Mouse (Mus musculus): ENCODE data around the gene Idh2. TPM values are rescaled to one million over a fixed set of nuclear protein-coding genes. Genes with fewer than 3 reads are reported as not detected.

The Idh2 gene
- total and polyA plus RNA-seq, 3 experiments: 121 to 268 (median 181) TPM

- H3K4me1 ChIP-seq (ENCODE audit: control insufficient read depth in 1 of 2, insufficient read depth in 2 of 2, low read length in 2 of 2): peaks cover 0 to 29% of the 10 kb centered on the region in 2 experiments; a peak in 2 of 4 replicates
- peaks cover 0 to 12% of the 10 kb centered on the region in 2 experiments; a peak in 2 of 4 replicates for H3K36me3 ChIP-seq (ENCODE audit: control insufficient read depth in 1 of 2, insufficient read depth in 2 of 2, low read length in 2 of 2)
- TF ChIP-seq SMC3 (IDR thresholded peaks at IDR 0.05; ENCODE audit: low read depth, low read length): no peak
- no peak for TF ChIP-seq CTCF (IDR thresholded peaks at IDR 0.05 in 2 of 3, conservative IDR thresholded peaks at IDR 0.05 in 1 of 3; ENCODE audit: control insufficient read depth in 1 of 3, insufficient read depth in 1 of 3, low read depth in 2 of 3, low read length in 3 of 3, poor library complexity in 1 of 3, severe bottlenecking in 1 of 3)
- no peak for TF ChIP-seq ZKSCAN1 (IDR thresholded peaks at IDR 0.05; ENCODE audit: low read depth, low read length)
- no peak for TF ChIP-seq MEF2A (IDR thresholded peaks at IDR 0.05; ENCODE audit: extremely low read depth, insufficient replicate concordance, low read depth, low read length, poor library complexity, severe bottlenecking)
- TF ChIP-seq MYC (IDR thresholded peaks at IDR 0.05; ENCODE audit: low read depth, low read length): no peak
- TF ChIP-seq POLR2AphosphoS5 (IDR thresholded peaks at IDR 0.05; ENCODE audit: borderline replicate concordance, low read depth, low read length): no peak
- TF ChIP-seq GABPA (IDR thresholded peaks at IDR 0.05; ENCODE audit: low read depth, low read length): no peak
- TF ChIP-seq RCOR1 (IDR thresholded peaks at IDR 0.05; ENCODE audit: low read depth, low read length): no peak
- no peak for TF ChIP-seq ZC3H11A (IDR thresholded peaks at IDR 0.05; ENCODE audit: low read depth, low read length)
- no peaks in the 10 kb centered on the region for H3K27me3 ChIP-seq (ENCODE audit: control insufficient read depth in 1 of 2, insufficient read depth in 2 of 2, low read length in 2 of 2)
- no peak overlapping the region for H3K27ac ChIP-seq (ENCODE audit: control insufficient read depth, low read depth, low read length)
- no peaks in the 10 kb centered on the region for H3K79me2 ChIP-seq (ENCODE audit: control insufficient read depth, insufficient read depth, low read length, poor library complexity)
- no peak overlapping the region for H3K9ac ChIP-seq (ENCODE audit: control insufficient read depth, low read depth, low read length, poor library complexity, severe bottlenecking)
- H3K9me3 ChIP-seq (replicated peaks; ENCODE audit: insufficient read depth, low read length): no peaks in the 10 kb centered on the region
- DNase-seq (ENCODE audit: low read depth, low spot score): no peak
- no peak overlapping the region for H3K4me3 ChIP-seq (ENCODE audit: control insufficient read depth in 1 of 2, insufficient read depth in 1 of 2, low read depth in 2 of 2, low read length in 2 of 2)
Measured at GRCm38 (mm10) chr7:80066675-80067455, 48.3 kb downstream of the Idh2 start.

GRCm38 (mm10) chr7:80065250-80065649 is 49.9 kb downstream of the Idh2 start:
- DNase-seq (ENCODE audit: low read depth, low spot score): no peak
- H3K79me2 ChIP-seq (ENCODE audit: control insufficient read depth, insufficient read depth, low read length, poor library complexity): no peaks in the 10 kb centered on the region
- no peak overlapping the region for H3K4me3 ChIP-seq (ENCODE audit: control insufficient read depth in 1 of 2, insufficient read depth in 1 of 2, low read depth in 2 of 2, low read length in 2 of 2)
- H3K4me1 ChIP-seq (ENCODE audit: control insufficient read depth in 1 of 2, insufficient read depth in 2 of 2, low read length in 2 of 2): peaks cover 0 to 31% of the 10 kb centered on the region in 2 experiments; a peak in 2 of 4 replicates
- no peak overlapping the region for H3K9ac ChIP-seq (ENCODE audit: control insufficient read depth, low read depth, low read length, poor library complexity, severe bottlenecking)
- no peak overlapping the region for H3K27ac ChIP-seq (ENCODE audit: control insufficient read depth, low read depth, low read length)
- no peaks in the 10 kb centered on the region for H3K27me3 ChIP-seq (ENCODE audit: control insufficient read depth in 1 of 2, insufficient read depth in 2 of 2, low read length in 2 of 2)
- no peak for TF ChIP-seq JUND (IDR thresholded peaks at IDR 0.05; ENCODE audit: low read depth, low read length)
- TF ChIP-seq RAD21 (IDR thresholded peaks at IDR 0.05; ENCODE audit: low read depth, low read length): no peak
- no peak for TF ChIP-seq TCF12 (IDR thresholded peaks at IDR 0.05; ENCODE audit: low read depth, low read length)
- no peak for TF ChIP-seq MXI1 (IDR thresholded peaks at IDR 0.05; ENCODE audit: low read depth, low read length)
- no peak for TF ChIP-seq SMC3 (IDR thresholded peaks at IDR 0.05; ENCODE audit: low read depth, low read length)
- TF ChIP-seq CTCF (IDR thresholded peaks at IDR 0.05 in 2 of 3, conservative IDR thresholded peaks at IDR 0.05 in 1 of 3; ENCODE audit: control insufficient read depth in 1 of 3, insufficient read depth in 1 of 3, low read depth in 2 of 3, low read length in 3 of 3, poor library complexity in 1 of 3, severe bottlenecking in 1 of 3): no peak
- no peak for TF ChIP-seq SIN3A (IDR thresholded peaks at IDR 0.05; ENCODE audit: low read length)
- TF ChIP-seq MYC (IDR thresholded peaks at IDR 0.05; ENCODE audit: low read depth, low read length): no peak
- no peak for TF ChIP-seq GABPA (IDR thresholded peaks at IDR 0.05; ENCODE audit: low read depth, low read length)
- no peak for TF ChIP-seq ZMIZ1 (IDR thresholded peaks at IDR 0.05; ENCODE audit: low read depth, low read length)
- TF ChIP-seq POLR2AphosphoS2 (IDR thresholded peaks at IDR 0.05; ENCODE audit: low read length): no peak
- no peak for TF ChIP-seq POLR2AphosphoS5 (IDR thresholded peaks at IDR 0.05; ENCODE audit: borderline replicate concordance, low read depth, low read length)
- TF ChIP-seq KAT2A (conservative IDR thresholded peaks at IDR 0.05; ENCODE audit: low read depth, low read length): no peak
- TF ChIP-seq ZKSCAN1 (IDR thresholded peaks at IDR 0.05; ENCODE audit: low read depth, low read length): no peak
- no peak for TF ChIP-seq TBP (IDR thresholded peaks at IDR 0.05; ENCODE audit: low read depth, low read length)
- TF ChIP-seq EP300 (IDR thresholded peaks at IDR 0.05; ENCODE audit: low read depth in 1 of 2, low read length in 2 of 2): no peak
- TF ChIP-seq MAX (IDR thresholded peaks at IDR 0.05; ENCODE audit: low read length): no peak
- peaks cover 0 to 12% of the 10 kb centered on the region in 2 experiments; a peak in 2 of 4 replicates for H3K36me3 ChIP-seq (ENCODE audit: control insufficient read depth in 1 of 2, insufficient read depth in 2 of 2, low read length in 2 of 2)
- no peaks in the 10 kb centered on the region for H3K9me3 ChIP-seq (replicated peaks; ENCODE audit: insufficient read depth, low read length)
